Mouse (Mus musculus) cerebellum, adult 2 months (tissue): ENCODE measurements at regions not wholly inside any gene's neighbourhood (a gene's known extent, or its start where the extent isn't known, plus 50 kb on each side); places are given as distances from the start of the nearest gene placed in this dataset.
A peak's percentile ranks its signal among the peaks of the same experiment; 100 is the strongest.
"Not testable (repeated sequence)": the region's sequence is repeated elsewhere in the genome, so short reads cannot be mapped to it uniquely, and the experiment has no call there.

Source experiments
- DNase-seq, 2 experiments: peaks; one replicate each; pipeline ENCODE4 v3.0.0; 2021
- H3K27ac ChIP-seq: fragments of 200-500 bp; 2 replicates; pipeline ENCODE4 v1.5.1; 2012; ENCODE audit warnings: low read length, control low read depth, inconsistent platforms; ENCODE audit not compliant: insufficient read depth
- H3K27me3 ChIP-seq: fragments of 200-500 bp; 2 replicates; pipeline ENCODE4 v1.6.1; 2012; ENCODE audit warnings: inconsistent platforms, mild to moderate bottlenecking, low read length, moderate library complexity; ENCODE audit not compliant: control insufficient read depth, insufficient read depth
- H3K4me1 ChIP-seq: fragments of 200-500 bp; 2 replicates; pipeline ENCODE4 v1.6.1; 2011; ENCODE audit warnings: low read length; ENCODE audit not compliant: control insufficient read depth, insufficient read depth
- H3K4me3 ChIP-seq: fragments of 200-500 bp; replicated peaks from 2 replicates; pipeline ENCODE3; 2011; ENCODE audit warnings: mild to moderate bottlenecking, low read depth, low read length, control low read depth; ENCODE audit not compliant: insufficient read depth
- CTCF ChIP-seq: fragments of 200-500 bp; IDR thresholded peaks from 2 replicates; pipeline ENCODE4 v1.5.1; 2011; ENCODE audit warnings: low read depth, mild to moderate bottlenecking, control low read depth, low read length, moderate library complexity, borderline replicate concordance; ENCODE audit not compliant: insufficient read depth
- POLR2A ChIP-seq: fragments of 200-500 bp; IDR thresholded peaks from 2 replicates; pipeline ENCODE4 v1.6.1; 2011; ENCODE audit warnings: low read length, control low read depth, borderline replicate concordance; ENCODE audit not compliant: insufficient read depth
- whole genome bisulfite sequencing: fragments of 180-500 bp; shearing (Covaris S2); methylation state at CpG from one replicate; pipeline ENCODE4 v1.1.7; 2018; 5-methylcytosine and 5-hydroxymethylcytosine counted together

DNA sequence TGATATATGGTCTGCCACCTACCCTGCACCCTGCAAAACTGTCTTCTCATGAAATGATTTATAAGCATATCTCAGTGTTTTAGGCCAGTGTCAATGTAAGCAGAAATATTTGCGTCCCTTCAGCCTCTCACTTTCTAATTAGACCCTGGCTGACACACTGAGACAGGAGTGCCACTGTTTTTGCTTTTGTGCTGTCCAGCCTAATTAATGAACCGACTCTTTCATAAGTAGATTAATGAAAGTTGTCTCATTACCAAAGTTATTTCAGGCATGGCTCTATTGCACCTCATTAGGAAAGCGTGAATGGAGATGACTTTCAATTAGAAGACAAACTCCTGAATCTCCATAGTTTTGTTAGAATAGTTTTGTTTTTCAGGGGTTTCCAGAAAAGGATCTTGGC lies 192.3 kb downstream of the Akain1 start:
- H3K4me3 ChIP-seq, result no peak overlapping the region

DNA sequence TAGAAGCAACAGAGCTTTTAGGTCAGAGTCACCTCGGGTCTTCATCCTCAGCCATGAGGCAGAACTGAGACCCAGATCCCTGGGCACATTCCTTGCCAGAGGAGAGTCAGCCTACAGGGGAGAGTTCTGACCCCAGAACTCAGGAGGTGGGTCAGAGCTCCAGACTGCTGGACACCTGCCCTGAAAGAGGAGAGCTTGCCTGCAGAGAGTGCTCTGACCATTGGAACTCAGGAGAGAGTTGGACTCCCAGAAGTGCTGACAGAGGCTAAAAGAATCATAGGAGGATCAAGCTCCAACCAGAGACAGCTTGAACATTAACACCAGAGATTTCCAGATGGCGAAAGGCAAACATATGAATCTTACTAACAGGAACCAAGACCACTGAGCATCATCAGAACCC lies 211.4 kb downstream of the Akain1 start:
- H3K4me1 ChIP-seq, DNase-seq, H3K27me3 ChIP-seq, H3K4me3 ChIP-seq, H3K27ac ChIP-seq: not testable (repeated sequence)
- WGBS, result 90% methylated on average over 2 of the region's 2 CpGs

More for the DNA sequence above, 192.3 kb downstream of the Akain1 start:
- Histone ChIP-seq H3K27ac (no peak overlapping the region), H3K27me3 (no peaks in the 10 kb centered on the region), H3K4me1 (no peaks in the 10 kb centered on the region)
- 46% methylated on average over 3 of the region's 3 CpGs for WGBS
- TF ChIP-seq POLR2A, result no peak
- no peak for TF ChIP-seq CTCF
- no peak for DNase-seq

DNA sequence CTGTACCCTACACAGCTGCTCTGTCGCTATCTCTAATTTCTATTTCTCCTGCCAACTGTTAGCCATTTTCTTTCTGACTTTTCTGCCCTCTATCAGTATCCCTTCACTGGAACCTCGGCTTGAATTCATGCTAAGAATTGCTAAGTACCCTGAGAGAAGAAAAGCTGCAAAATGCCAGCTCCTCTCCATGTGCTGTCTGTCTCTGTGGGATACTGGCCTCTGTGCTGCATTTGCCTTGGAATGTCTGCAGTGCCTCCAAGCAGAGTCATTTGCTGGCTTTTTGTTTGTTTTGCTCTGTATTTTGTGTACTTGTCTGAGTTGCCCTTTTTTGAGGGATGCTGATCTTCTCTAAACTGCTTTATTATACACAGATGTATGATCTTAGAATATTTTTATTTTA lies 215.5 kb downstream of the Akain1 start:
- no peaks in the 10 kb centered on the region for H3K4me1 ChIP-seq
- 29% methylated on average over 2 of the region's 2 CpGs for WGBS
- no peak for DNase-seq
- no peak overlapping the region for H3K27ac ChIP-seq
- TF ChIP-seq POLR2A (no peak), CTCF (no peak)
- H3K27me3 ChIP-seq, result no peaks in the 10 kb centered on the region
- H3K4me3 ChIP-seq, result no peak overlapping the region

DNA sequence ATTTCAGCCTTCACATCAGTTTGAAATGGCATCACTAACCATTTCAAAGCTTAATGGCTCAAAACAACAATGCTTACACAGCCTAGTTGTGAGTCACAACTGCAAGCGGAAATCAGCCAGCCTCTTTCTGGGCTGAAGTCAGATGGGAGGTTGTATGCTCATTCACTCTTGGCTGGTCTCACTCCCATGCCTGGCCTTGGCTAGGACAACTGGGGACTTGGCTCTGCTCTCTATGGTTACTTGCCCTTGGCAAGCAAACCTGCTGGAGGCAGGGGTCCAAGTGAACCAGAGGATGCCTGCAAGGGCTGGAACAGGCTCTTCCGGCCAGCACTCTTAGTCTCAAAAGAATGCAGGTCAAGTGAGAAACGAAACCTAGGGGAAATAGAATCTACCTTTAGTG lies 233.4 kb downstream of the Akain1 start:
- Histone ChIP-seq H3K27me3 (no peaks in the 10 kb centered on the region), H3K4me1 (peaks cover 8% of the 10 kb centered on the region; the same call in 1 of the 2 replicates), H3K27ac (no peak overlapping the region), H3K4me3 (no peak overlapping the region)
- WGBS, result 4% methylated on average over 3 of the region's 3 CpGs
- TF ChIP-seq CTCF (no peak), POLR2A (no peak)
- peak; percentile 97 to 99 for DNase-seq

DNA sequence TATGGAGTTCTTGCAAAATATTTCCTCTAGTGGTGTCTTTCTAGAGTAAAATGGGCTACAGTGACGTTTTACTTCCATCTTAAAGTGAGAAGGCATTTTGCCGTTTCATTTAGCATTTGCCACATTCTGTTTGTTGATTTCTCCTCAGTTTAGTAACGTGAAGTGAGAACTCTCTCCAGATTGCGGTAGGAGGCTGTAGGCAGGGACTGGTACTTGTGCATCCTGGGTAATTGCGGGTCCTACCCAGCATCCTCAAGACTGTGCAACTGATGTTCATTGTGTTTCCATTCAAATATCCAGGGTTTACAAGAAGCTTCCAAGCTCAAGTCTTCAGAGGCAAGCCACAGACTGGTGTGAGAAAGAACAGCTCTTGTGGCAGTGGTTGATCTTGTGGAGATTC lies 244.0 kb downstream of the Akain1 start:
- no peak for DNase-seq
- 91% methylated on average over 5 of the region's 5 CpGs for WGBS
- Histone ChIP-seq H3K27me3 (no peaks in the 10 kb centered on the region), H3K4me3 (no peak overlapping the region), H3K27ac (no peak overlapping the region), H3K4me1 (no peaks in the 10 kb centered on the region)
- TF ChIP-seq POLR2A, result no peak
- TF ChIP-seq CTCF, result no peak

DNA sequence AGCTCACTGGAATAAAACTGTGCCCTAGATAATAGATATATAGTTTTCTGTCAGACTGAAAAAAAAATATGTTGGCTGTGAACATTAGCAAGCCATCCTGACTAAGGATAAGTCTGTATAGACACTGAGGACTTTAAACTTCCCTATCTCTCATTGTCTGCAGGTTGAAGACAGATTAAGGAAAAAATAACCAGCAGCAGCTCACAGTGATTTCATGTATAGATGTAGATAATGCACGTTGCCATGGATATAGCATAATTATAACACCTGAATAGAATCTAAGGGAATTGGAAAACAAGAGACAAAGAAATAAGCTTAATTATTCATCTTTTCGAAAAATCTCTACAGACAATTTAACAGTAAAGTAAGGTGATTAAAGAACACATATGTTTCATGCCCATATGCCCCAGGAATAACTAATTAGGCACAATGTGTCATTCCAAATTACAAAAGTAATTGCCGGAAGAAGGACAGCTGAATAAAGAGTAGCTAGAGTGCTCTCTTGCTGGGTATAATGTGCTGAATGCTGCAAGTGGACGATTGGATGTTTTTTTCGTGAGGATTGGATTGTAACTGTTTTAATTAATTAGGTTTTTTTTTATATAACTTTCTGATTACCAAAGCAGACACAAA lies 246.6 kb downstream of the Akain1 start:
- no peak overlapping the region for H3K4me3 ChIP-seq
- WGBS, result 55% methylated on average over 5 of the region's 5 CpGs
- H3K27me3 ChIP-seq, result no peaks in the 10 kb centered on the region
- H3K4me1 ChIP-seq, result no peaks in the 10 kb centered on the region
- no peak for DNase-seq
- no peak overlapping the region for H3K27ac ChIP-seq
- TF ChIP-seq POLR2A, result no peak
- no peak for TF ChIP-seq CTCF

DNA sequence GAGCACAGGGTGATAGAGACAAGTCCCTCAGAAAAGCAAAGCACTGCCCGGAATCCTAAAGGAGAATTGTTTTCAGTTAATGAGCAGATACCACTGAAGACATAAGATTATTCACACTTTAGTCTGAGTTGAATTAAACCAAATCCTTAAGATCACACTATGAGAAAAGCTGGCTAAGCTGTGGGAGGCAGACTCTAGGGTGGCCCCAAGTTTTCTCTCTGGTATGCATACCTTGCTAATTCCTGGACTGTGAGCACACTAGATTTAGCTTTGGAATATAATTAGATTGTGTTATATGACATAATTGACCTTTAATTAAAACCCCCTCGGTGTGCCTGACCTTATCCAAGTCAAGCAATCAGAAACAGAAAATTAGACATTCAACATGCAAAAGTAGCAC lies 247.3 kb downstream of the Akain1 start:
- no peaks in the 10 kb centered on the region for H3K4me1 ChIP-seq
- WGBS, result 56% methylated on average over 2 of the region's 2 CpGs
- no peak for DNase-seq
- TF ChIP-seq POLR2A, result no peak
- TF ChIP-seq CTCF, result no peak
- H3K27ac ChIP-seq, result no peak overlapping the region
- no peaks in the 10 kb centered on the region for H3K27me3 ChIP-seq
- no peak overlapping the region for H3K4me3 ChIP-seq

DNA sequence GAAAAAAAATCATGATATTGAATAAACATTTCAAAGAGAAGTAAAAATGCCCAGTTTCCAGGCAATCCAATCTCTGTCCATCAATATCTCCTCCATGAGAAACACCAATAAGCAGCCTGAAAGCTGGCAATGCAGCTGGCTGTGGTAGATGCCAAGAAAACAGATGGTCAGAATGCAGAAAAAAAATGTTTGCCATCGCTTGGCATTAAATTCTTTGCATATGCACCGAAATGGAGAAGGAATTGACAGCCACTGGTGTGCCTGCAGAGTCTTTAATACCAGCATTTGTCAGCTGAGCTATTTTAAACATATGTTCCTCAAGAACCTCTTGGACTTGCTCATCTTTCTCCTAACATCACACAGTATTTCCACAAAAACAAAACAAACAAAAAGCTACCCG lies 256.2 kb downstream of the Akain1 start:
- no peaks in the 10 kb centered on the region for H3K27me3 ChIP-seq
- no peak overlapping the region for H3K27ac ChIP-seq
- no peak overlapping the region for H3K4me3 ChIP-seq
- TF ChIP-seq POLR2A, result no peak
- no peak for TF ChIP-seq CTCF
- WGBS, result 10% methylated on average over 3 of the region's 3 CpGs
- H3K4me1 ChIP-seq, result peaks cover 4% of the 10 kb centered on the region; the same call in 1 of the 2 replicates
- peak; percentile 32 to 79 for DNase-seq
